Mouse (Mus musculus): ENCODE measurements around the gene Kdsr. TPM values are rescaled to one million over a fixed set of nuclear protein-coding genes. Genes with fewer than 3 reads are reported as not detected.

Kdsr gene
- polyA plus RNA-seq (2014; fragmentation: Illumina TruSeq; extraction: RNeasy Lipid Tissue Mini Kit (QIAGEN cat#74804); ENCODE audit: low read depth, low replicate concordance): 35.3 TPM

DNA sequence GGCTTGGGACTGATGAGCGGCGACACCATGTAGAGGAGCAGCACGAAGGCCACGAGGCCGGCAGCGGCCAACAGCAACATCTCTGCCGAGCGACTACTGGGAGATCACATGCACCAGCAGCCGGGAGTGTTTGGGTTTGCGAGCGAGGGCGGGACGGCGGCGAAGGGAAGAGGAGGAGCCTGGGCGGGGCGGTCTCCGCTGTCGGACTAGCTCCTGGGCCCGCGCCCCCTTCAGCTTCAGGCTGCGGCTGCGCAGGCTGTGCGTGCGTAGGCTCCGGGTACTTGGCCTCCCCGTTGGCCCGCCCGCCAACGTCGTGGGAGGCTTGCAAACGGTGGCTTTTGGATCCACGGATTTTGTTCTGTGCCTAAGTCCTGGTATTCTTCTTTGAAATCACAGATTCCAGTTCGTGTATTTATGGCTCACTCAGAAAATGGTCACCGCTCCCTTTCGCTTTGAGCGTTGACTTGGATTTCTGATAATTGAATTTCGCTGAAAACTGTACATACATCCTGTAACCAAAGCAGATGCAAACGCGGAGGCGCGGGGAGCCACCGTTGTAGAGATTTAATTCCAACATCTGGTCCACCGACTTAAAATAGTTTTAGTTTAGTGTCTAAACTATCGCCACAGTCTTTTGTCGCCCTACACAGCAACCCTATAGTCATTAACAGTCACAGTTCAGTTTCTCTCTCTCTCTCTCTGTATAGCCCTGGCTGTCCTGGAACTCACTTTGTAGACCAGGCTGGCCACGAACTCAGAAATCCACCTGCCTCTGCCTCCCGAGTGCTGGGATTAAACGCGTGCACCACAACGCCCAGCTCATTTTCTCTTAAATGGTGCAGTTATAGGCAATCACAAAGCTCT lies at the start of gene Kdsr:
Gene Kdsr, minus strand, starts transcription at position 156 of the 864 bp plus-strand sequence.

DNA sequence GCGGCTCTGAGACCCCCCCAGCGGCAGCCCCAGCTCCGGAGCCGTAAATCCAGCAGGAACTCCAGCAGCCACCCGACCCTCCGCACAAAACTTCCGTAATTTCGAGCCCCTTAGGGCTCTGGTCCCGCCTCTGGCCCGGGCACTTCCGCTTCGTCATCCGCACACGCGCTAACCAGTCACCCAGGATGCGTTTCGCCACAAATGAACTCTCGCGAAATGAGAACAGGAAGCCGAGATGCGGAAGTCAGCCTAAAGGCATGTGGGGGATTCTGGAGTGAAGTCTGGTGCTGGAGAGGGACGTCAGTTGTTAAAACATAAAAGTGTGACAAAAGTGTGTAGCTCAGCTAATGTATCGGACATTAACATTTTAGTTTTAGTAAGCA lies 37.0 kb upstream of the Kdsr start, which contains the start of gene Vps4b:
Gene Vps4b, minus strand, starts transcription at position 187 of the 383 bp plus-strand sequence.

DNA sequence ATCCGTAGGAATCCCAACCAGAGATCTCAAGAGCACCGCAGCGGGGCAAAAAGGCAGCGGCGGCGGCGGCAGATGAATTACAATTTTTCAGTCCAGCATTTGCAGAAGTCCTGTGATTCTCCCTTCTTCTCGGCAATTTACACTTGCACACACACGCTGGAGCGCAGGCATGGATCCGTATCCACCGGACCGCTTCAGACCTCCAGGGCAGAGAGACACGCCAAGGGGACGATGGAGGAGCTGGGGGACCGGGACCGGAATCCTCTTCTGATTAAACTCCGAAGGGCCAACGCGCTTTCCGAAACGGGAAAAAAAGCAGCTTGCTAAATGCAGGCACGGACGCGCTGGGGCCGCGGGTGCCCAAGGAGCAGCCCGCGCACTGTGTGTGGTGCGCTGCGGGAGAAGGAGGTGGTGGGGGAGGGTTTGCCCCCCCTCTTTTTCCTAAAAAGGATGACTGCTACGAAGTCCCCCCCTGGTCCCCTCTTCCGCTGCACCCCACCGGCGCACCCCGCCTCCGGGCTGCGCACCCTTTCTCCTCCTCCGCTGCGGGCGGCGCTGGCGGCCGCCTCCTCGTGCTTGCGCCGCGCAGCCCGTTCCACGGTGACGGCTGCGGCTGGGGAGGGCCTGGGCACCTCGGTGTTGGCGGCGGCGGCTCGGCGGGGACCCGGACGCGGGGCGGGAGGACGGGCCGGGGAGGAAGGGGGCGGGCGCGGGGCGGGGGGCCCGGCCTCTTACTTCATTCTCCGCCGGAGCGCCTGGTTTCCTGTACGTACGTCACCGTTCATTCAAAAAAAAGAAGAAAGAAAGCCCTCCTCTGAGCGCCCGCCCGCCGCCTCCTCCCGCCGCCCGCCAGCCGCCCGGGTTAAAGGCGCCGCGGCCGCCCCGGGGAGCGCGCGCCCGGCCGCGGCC lies 45.7 kb downstream of the Kdsr start, which contains the start of gene Bcl2:
Gene Bcl2, minus strand, starts transcription at position 654 of the 909 bp plus-strand sequence.

Other genes with a start within 250 kb of the Kdsr start
- gene Bcl2, start 45.5 kb downstream of the Kdsr start, polyA plus RNA-seq (2014; fragmentation: Illumina TruSeq; extraction: RNeasy Lipid Tissue Mini Kit (QIAGEN cat#74804); ENCODE audit: low read depth, low replicate concordance): 9.2 TPM
- gene Vps4b, start 37.0 kb upstream of the Kdsr start, polyA plus RNA-seq (2014; fragmentation: Illumina TruSeq; extraction: RNeasy Lipid Tissue Mini Kit (QIAGEN cat#74804); ENCODE audit: low read depth, low replicate concordance): 205 TPM
- gene Serpinb5, start 101.4 kb upstream of the Kdsr start, polyA plus RNA-seq (2014; fragmentation: Illumina TruSeq; extraction: RNeasy Lipid Tissue Mini Kit (QIAGEN cat#74804); ENCODE audit: low read depth, low replicate concordance): not detected
- not detected for gene Serpinb12, start 174.7 kb upstream of the Kdsr start, polyA plus RNA-seq (2014; fragmentation: Illumina TruSeq; extraction: RNeasy Lipid Tissue Mini Kit (QIAGEN cat#74804); ENCODE audit: low read depth, low replicate concordance)
- not detected for gene Serpinb13, start 221.3 kb upstream of the Kdsr start, polyA plus RNA-seq (2014; fragmentation: Illumina TruSeq; extraction: RNeasy Lipid Tissue Mini Kit (QIAGEN cat#74804); ENCODE audit: low read depth, low replicate concordance)

Data from adrenal gland, adult 10 weeks (tissue).